Mouse (Mus musculus) neural tube, embryonic 15.5 days (tissue): ENCODE measurements around the gene Shisal2b. TPM values are rescaled to one million over a fixed set of nuclear protein-coding genes. Genes with fewer than 3 reads are reported as not detected.
A peak's percentile ranks its signal among the peaks of the same experiment; 100 is the strongest.

Experiments used
- ATAC-seq: fragments of 200-750 bp; cut with Nextera tagmentation; 2 replicates; pipeline ENCODE4 v1.8.0; 2017; ENCODE audit warnings: mild to moderate bottlenecking, moderate TSS enrichment, moderate library complexity; ENCODE audit not compliant: low FRiP score
- H3K27ac ChIP-seq: fragments of 300-500 bp; sonication (generic); replicated peaks from 2 replicates; pipeline ENCODE4 v1.5.1; 2015; ENCODE audit warnings: mild to moderate bottlenecking, inconsistent platforms
- H3K27me3 ChIP-seq: fragments of 300-500 bp; sonication (generic); replicated peaks from 2 replicates; pipeline ENCODE4 v1.6.1; 2015; ENCODE audit warnings: inconsistent platforms
- H3K36me3 ChIP-seq: fragments of 300-500 bp; sonication (generic); 2 replicates; pipeline ENCODE4 v1.6.1; 2015; ENCODE audit warnings: inconsistent platforms
- H3K4me1 ChIP-seq: fragments of 300-500 bp; sonication (generic); 2 replicates; pipeline ENCODE4 v1.6.1; 2015; ENCODE audit warnings: inconsistent platforms
- H3K4me2 ChIP-seq: fragments of 300-500 bp; sonication (generic); 2 replicates; pipeline ENCODE4 v1.6.1; 2015; ENCODE audit warnings: inconsistent platforms, mild to moderate bottlenecking, moderate library complexity
- H3K4me3 ChIP-seq: fragments of 300-500 bp; sonication (generic); replicated peaks from 2 replicates; pipeline ENCODE4 v1.5.1; 2015; ENCODE audit warnings: mild to moderate bottlenecking, inconsistent platforms
- H3K9ac ChIP-seq: fragments of 300-500 bp; sonication (generic); replicated peaks from 2 replicates; pipeline ENCODE4 v1.6.1; 2015; ENCODE audit warnings: mild to moderate bottlenecking, inconsistent platforms
- H3K9me3 ChIP-seq: fragments of 300-500 bp; sonication (generic); replicated peaks from 2 replicates; pipeline ENCODE4 v1.6.1; 2016; ENCODE audit warnings: inconsistent platforms
- WGBS: fragments of 180-500 bp; shearing (Covaris S2); methylation state at CpG from one replicate; pipeline ENCODE4 v1.1.7; 2015; ENCODE audit warnings: mixed read lengths; 5-methylcytosine and 5-hydroxymethylcytosine counted together
- polyA plus RNA-seq: library from polyadenylated mRNA; unstranded; fragments of >200 nt; fragmentation: Nextera tagmentation; extraction: Ambion mirVana; gene quantifications from 2 replicates; pipeline ENCODE4 v1.2.1, GENCODE M21; 2015

The Shisal2b gene
- polyA plus RNA-seq, 1 experiment from 2014 or later, result 3.4 TPM

DNA sequence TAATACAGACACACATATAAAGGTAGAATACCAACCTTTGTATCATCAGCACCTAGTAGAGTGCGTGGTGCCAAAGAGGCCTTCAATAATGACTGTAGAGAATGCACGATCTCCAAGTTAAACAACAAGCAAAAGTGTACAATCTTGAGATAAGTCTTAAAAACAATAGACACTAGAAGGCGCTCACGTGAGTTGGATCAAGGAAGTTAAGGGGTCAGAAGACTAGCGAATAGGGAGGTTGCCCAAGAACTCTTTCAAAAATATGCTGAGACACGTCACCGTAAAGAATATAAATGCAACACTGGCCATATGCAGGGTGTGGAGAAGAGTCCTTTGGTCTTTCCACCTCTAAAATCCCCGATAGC is 47.4 kb downstream of the Shisal2b start:
- peak overlapping the region; percentile 85 for H3K27ac ChIP-seq
- H3K4me3 ChIP-seq, result peak overlapping the region; percentile 86
- peak overlapping the region; percentile 85 for H3K9ac ChIP-seq
- no peaks in the 10 kb centered on the region for H3K9me3 ChIP-seq
- peak; percentile 55 for ATAC-seq
- H3K4me1 ChIP-seq, result peaks cover 20% of the 10 kb centered on the region
- peak overlapping the region; percentile 81 for H3K4me2 ChIP-seq
- H3K27me3 ChIP-seq, result no peaks in the 10 kb centered on the region
- H3K36me3 ChIP-seq, result no peaks in the 10 kb centered on the region
- WGBS, result 10% methylated on average over 8 of the region's 8 CpGs

DNA sequence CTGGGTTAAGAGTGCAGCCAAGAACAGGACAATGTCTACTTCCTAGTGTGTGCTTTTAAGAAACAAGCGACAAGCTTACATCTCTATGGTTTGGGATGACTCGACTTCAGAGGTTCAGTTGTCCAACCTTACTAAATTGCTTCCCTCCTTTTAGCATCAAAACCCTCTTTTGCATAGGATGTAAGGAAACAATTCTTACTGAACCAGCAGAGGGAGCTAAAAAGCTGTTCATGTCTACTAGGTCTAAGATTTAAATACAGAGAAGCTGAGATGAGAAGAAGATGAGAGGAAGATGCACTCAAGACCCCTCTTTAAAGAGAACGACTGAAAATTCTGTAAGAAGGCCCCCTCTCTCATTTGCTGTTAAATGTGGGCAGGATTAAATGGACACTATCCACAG is 58.0 kb downstream of the Shisal2b start:
- H3K4me1 ChIP-seq, result no peaks in the 10 kb centered on the region
- H3K4me3 ChIP-seq, result no peak overlapping the region
- no peaks in the 10 kb centered on the region for H3K27me3 ChIP-seq
- no peaks in the 10 kb centered on the region for H3K9me3 ChIP-seq
- H3K9ac ChIP-seq, result no peak overlapping the region
- H3K27ac ChIP-seq, result no peak overlapping the region
- no peak for ATAC-seq
- WGBS, result 67% methylated on average over 3 of the region's 3 CpGs
- H3K4me2 ChIP-seq, result no peak overlapping the region
- H3K36me3 ChIP-seq, result peaks cover 25% of the 10 kb centered on the region

- 92% methylated on average over 7 of the region's 7 CpGs for WGBS
- Histone ChIP-seq H3K27ac (no peak overlapping the region), H3K36me3 (peaks cover 14% of the 10 kb centered on the region), H3K9ac (no peak overlapping the region), H3K9me3 (no peaks in the 10 kb centered on the region), H3K4me2 (no peak overlapping the region), H3K4me3 (no peak overlapping the region), H3K27me3 (no peaks in the 10 kb centered on the region), H3K4me1 (no peaks in the 10 kb centered on the region)
- ATAC-seq, result no peak
Observed at GRCm38 (mm10) chr13:104799566-104800182, 64.0 kb downstream of the Shisal2b start.

GRCm38 (mm10) chr13:104799067-104799466 is 64.6 kb downstream of the Shisal2b start:
- no peak overlapping the region for H3K27ac ChIP-seq
- no peaks in the 10 kb centered on the region for H3K9me3 ChIP-seq
- no peaks in the 10 kb centered on the region for H3K4me1 ChIP-seq
- H3K36me3 ChIP-seq, result peaks cover 14% of the 10 kb centered on the region
- no peak overlapping the region for H3K4me2 ChIP-seq
- H3K27me3 ChIP-seq, result no peaks in the 10 kb centered on the region
- no peak for ATAC-seq
- 96% methylated on average over 8 of the region's 8 CpGs for WGBS
- no peak overlapping the region for H3K4me3 ChIP-seq
- no peak overlapping the region for H3K9ac ChIP-seq

Other genes with a start within 250 kb of the Shisal2b start
- 12.9 and 16.4 TPM in 2 replicates for gene Srek1ip1, start 71.4 kb downstream of the Shisal2b start, polyA plus RNA-seq
- gene Cwc27, start 46.8 kb downstream of the Shisal2b start, polyA plus RNA-seq, result 23.4 and 24.1 TPM in 2 replicates
- gene Rgs7bp, start 191.0 kb upstream of the Shisal2b start, polyA plus RNA-seq, result 12.0 and 12.7 TPM in 2 replicates
- gene 4933425L06Rik, start 218.2 kb upstream of the Shisal2b start, polyA plus RNA-seq, result not detected in 2 replicates